ENCODE assay signal across 16 mouse cellular contexts in the genomic region with DNA sequence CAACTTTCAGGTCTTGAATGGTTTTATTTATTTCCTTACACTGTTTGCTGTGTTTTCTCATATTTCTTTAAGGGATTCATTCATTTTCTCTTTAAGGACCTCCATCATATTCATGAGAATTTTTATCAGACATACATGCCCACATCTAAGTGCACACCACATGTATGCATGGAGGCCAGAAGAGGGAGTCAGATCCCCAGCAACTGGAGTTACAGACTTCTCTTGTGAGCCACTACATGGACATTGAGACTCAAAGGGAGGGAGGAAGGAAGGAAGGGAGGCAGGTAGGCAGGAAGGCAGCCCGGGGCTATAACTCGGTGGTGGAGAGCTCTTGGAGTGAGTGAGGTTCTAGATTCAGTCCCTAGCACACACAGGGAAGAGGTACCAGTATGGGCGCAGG. TPM values are rescaled to one million over a fixed set of nuclear protein-coding genes. Genes with fewer than 3 reads are reported as not detected.
DNase-seq lines count a peak whose midpoint lies in the region; ATAC-seq and TF ChIP-seq lines count a peak whose summit lies in the region.
"Had no signal": no experiment of that assay in that cellular context is flagged by ENCODE, and none has a peak within 500 bp of the region (broad histone marks: within the 10 kb centered on the region; RNA-seq: fewer than 3 reads in every experiment).

No protein-coding gene starts in this region.

- no peak for ATAC-seq in heart, embryonic 14.5 days (ENCODE audit: insufficient number of reproducible peaks, insufficient read depth, low FRiP score, low read depth)
- ATAC-seq in lung, postnatal 0 days: no peak
- ATAC-seq in monocyte, adult 5-6 weeks (replicated peaks; ENCODE audit: insufficient number of reproducible peaks, low FRiP score, low TSS enrichment, poor library complexity, severe bottlenecking): 0 out of 2 replicates have a peak, but pooled peaks have one; percentile 50
- ATAC-seq: forebrain, embryonic 15.5 days had no signal

- no peak for DNase-seq in heart, postnatal 14 days
- DNase-seq in lung, postnatal 0 days (ENCODE audit: low spot score): peak; percentile 69
- DNase-seq in lung, adult 2 months: no peak
- DNase-seq in ES-CJ7 (ENCODE audit: low read depth, low spot score): peak; percentile 11
- no peak for DNase-seq in urinary bladder, postnatal 10 days (ENCODE audit: low spot score)
- no peak for DNase-seq in left cerebral cortex, postnatal 14 days (ENCODE audit: low spot score in 2 of 2)
- DNase-seq: adrenal gland, adult 8-10 months; cerebellum, postnatal 25 days; kidney, postnatal 10 days; left cerebral cortex, postnatal 4 days; liver, embryonic 13.5 days had no signal

- H3K4me3 ChIP-seq in heart, embryonic 14.5 days (ENCODE audit: control insufficient read depth in 1 of 2, insufficient read depth in 1 of 2, low read depth in 1 of 2, low read length in 2 of 2): no peak overlapping the region
- H3K4me3 ChIP-seq in lung, postnatal 0 days (ENCODE audit: low read depth, low read length): no peak overlapping the region
- H3K4me3 ChIP-seq in lung, adult 2 months (replicated peaks; ENCODE audit: extremely low read depth, low read depth, low read length): no peak overlapping the region
- H3K4me3 ChIP-seq: forebrain, embryonic 15.5 days; heart, embryonic 15.5 days; hindbrain, embryonic 15.5 days; liver, embryonic 13.5 days had no signal

- H3K4me1 ChIP-seq in heart, embryonic 14.5 days (ENCODE audit: control insufficient read depth in 2 of 2, insufficient read depth in 2 of 2, low read length in 2 of 2): peaks cover 5 to 7% of the 10 kb centered on the region in 2 experiments
- no peaks in the 10 kb centered on the region for H3K4me1 ChIP-seq in lung, postnatal 0 days (ENCODE audit: insufficient read depth, low read depth, low read length)
- H3K4me1 ChIP-seq in lung, adult 2 months (ENCODE audit: control insufficient read depth, insufficient read depth, low read length): no peaks in the 10 kb centered on the region
- H3K4me1 ChIP-seq: forebrain, embryonic 15.5 days; liver, embryonic 13.5 days had no signal

- no peaks in the 10 kb centered on the region for H3K36me3 ChIP-seq in heart, embryonic 14.5 days (ENCODE audit: control insufficient read depth, insufficient read depth, low read length)
- no peaks in the 10 kb centered on the region for H3K36me3 ChIP-seq in lung, postnatal 0 days (ENCODE audit: insufficient read depth, low read length)
- H3K36me3 ChIP-seq: forebrain, embryonic 15.5 days; heart, embryonic 15.5 days; hindbrain, embryonic 15.5 days; liver, embryonic 13.5 days had no signal

- no peak for TF ChIP-seq POLR2A in lung, adult 2 months (IDR thresholded peaks at IDR 0.05; ENCODE audit: borderline replicate concordance, extremely low read depth, low read depth, low read length)

- TF ChIP-seq CTCF in lung, postnatal 0 days (IDR thresholded peaks at IDR 0.05): peak; percentile 69
- no peak for TF ChIP-seq CTCF in lung, adult 2 months (IDR thresholded peaks at IDR 0.05; ENCODE audit: insufficient read depth, low read length)

- H3K9me3 ChIP-seq in heart, embryonic 14.5 days (ENCODE audit: control insufficient read depth, low read length): no peaks in the 10 kb centered on the region
- H3K9me3 ChIP-seq in lung, postnatal 0 days (ENCODE audit: low read length): no peaks in the 10 kb centered on the region
- H3K9me3 ChIP-seq: forebrain, embryonic 15.5 days; heart, embryonic 15.5 days; hindbrain, embryonic 15.5 days; liver, embryonic 13.5 days had no signal

- H3K4me2 ChIP-seq in heart, embryonic 14.5 days (ENCODE audit: low read length): 0 out of 2 replicates have a peak overlapping the region, but pooled peaks have one; percentile 17
- H3K4me2 ChIP-seq in lung, postnatal 0 days (replicated peaks; ENCODE audit: low read depth, low read length): no peak overlapping the region
- H3K4me2 ChIP-seq: forebrain, embryonic 15.5 days; heart, embryonic 15.5 days; hindbrain, embryonic 15.5 days; liver, embryonic 13.5 days had no signal

- TF ChIP-seq EP300 in lung, postnatal 0 days (IDR thresholded peaks at IDR 0.05): no peak

- 62% methylated on average over 3 of the region's 3 CpGs for WGBS in heart, embryonic 14.5 days
- WGBS in lung, postnatal 0 days: 60% methylated on average over 3 of the region's 3 CpGs
- WGBS in lung, adult 2 months: 46% methylated on average over 3 of the region's 3 CpGs

- intact Hi-C loops in heart, postnatal 14 days (cut with DNase I): no loop called here
- intact Hi-C loops in left cerebral cortex, postnatal 14 days (cut with DNase I): no loop called here

- no peak overlapping the region for H3K27ac ChIP-seq in heart, embryonic 14.5 days (replicated peaks in 1 of 2; ENCODE audit: control insufficient read depth in 1 of 2, insufficient read depth in 1 of 2, low read depth in 2 of 2, low read length in 2 of 2)
- no peak overlapping the region for H3K27ac ChIP-seq in lung, postnatal 0 days (ENCODE audit: low read length)
- H3K27ac ChIP-seq: forebrain, embryonic 15.5 days; heart, embryonic 15.5 days; hindbrain, embryonic 15.5 days; liver, embryonic 13.5 days had no signal

- no peak overlapping the region for H3K9ac ChIP-seq in heart, embryonic 14.5 days (ENCODE audit: low read length)
- no peak overlapping the region for H3K9ac ChIP-seq in lung, postnatal 0 days (replicated peaks; ENCODE audit: low read depth)
- H3K9ac ChIP-seq: forebrain, embryonic 15.5 days; heart, embryonic 15.5 days; hindbrain, embryonic 15.5 days; liver, embryonic 13.5 days had no signal

- no peaks in the 10 kb centered on the region for H3K27me3 ChIP-seq in heart, embryonic 14.5 days (ENCODE audit: control insufficient read depth, insufficient read depth, low read length)
- H3K27me3 ChIP-seq in lung, postnatal 0 days (replicated peaks; ENCODE audit: insufficient read depth, low read length): no peaks in the 10 kb centered on the region
- H3K27me3 ChIP-seq: forebrain, embryonic 15.5 days; heart, embryonic 15.5 days; hindbrain, embryonic 15.5 days; liver, embryonic 13.5 days had no signal

RNA-seq across cellular contexts. Expression of gene Cd83, which starts 34.3 kb away (rescaled TPM):
- 4.0 and 4.2 TPM in 2 replicates for polyA plus RNA-seq in heart, embryonic 14.5 days (2014; fragmentation: Nextera tagmentation; extraction: Ambion mirVana)
- total RNA-seq in heart, postnatal 14 days (2021): 1 to 10 TPM; 3.2 to 5.3 TPM
- 19.0 and 30.7 TPM in 2 replicates for polyA plus RNA-seq in lung, postnatal 0 days (2015; fragmentation: Nextera tagmentation; extraction: Ambion mirVana)
- 6.9 and 7.5 TPM in 2 replicates for polyA plus RNA-seq in lung, adult 2 months (2012; rRNA removed)
- 165 to 355 TPM (median 352 TPM) in 3 replicates for total RNA-seq in monocyte, adult 5-6 weeks (2017)
- total RNA-seq in left cerebral cortex, postnatal 14 days (2021): 1 to 10 TPM; 5.5 to 6.4 TPM

Comparison
In these comparisons a context has a peak if more than half of its experiments do, and no peak if none do; other contexts are left out.
1. DNase-seq: peak in lung, postnatal 0 days (single experiment) and ES-CJ7 (single experiment); none in heart, postnatal 14 days (0 of 2), lung, adult 2 months (single experiment), urinary bladder, postnatal 10 days (single experiment) and left cerebral cortex, postnatal 14 days (0 of 2).
2. RNA of gene Cd83, which starts 34.3 kb away (total RNA-seq): 165 to 355 TPM in monocyte, adult 5-6 weeks; 5.5 to 6.4 TPM in left cerebral cortex, postnatal 14 days and 3.2 to 5.3 TPM in heart, postnatal 14 days; every median in the first group is over 10 times any median in the second.